Mouse (Mus musculus): ENCODE measurements at regions not wholly inside any gene's neighbourhood (a gene's known extent, or its start where the extent isn't known, plus 50 kb on each side); places are given as distances from the start of the nearest gene placed in this dataset.
A peak's percentile ranks its signal among the peaks of the same experiment; 100 is the strongest.
"Not testable (repeated sequence)": the region's sequence is repeated elsewhere in the genome, so short reads cannot be mapped to it uniquely, and the experiment has no call there.

DNA sequence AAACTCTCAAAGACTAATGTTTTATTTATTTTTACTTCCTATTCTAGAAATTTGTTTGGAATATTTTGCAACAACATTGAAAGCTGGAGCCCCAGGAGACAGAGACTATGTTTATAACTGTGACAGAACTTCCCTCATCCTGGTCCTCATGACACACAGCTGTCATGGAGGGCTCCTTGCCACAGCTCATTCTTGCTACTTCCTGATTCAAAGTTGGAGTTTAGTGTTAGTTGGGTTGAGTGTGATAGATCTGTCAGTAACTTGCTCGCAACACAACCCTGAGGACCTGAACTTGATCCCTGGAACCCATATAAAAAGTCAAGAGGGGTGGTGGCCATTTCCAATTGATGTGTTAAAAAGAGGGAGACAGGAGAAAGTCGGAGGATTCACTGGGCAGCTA lies 328.3 kb upstream of the Nox3 start:
- no peak for DNase-seq (ENCODE audit: extremely low spot score in 1 of 2, low spot score in 2 of 2)
- intact Hi-C loops (cut with DNase I): no loop called here

DNA sequence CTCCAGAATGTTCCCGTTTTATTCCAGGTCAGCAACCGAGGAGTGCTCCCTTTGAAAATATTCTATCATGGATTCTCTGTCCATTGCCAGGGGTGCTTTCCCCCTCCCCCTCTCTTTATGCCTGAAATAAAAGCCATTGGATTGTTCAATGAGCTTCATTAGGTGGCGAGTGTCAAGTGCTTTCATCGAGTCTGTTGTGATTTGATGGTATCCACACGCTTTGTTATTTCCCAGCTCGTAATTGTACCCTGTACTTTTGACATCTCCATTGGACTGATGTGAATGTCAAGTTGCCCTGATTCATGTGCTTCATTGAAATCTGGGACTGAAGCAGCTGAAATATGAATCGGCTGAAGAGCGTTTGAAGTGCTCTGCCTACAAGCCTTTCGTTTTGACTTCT lies 333.1 kb upstream of the Nox3 start:
- intact Hi-C loops (cut with DNase I): no loop called here

DNA sequence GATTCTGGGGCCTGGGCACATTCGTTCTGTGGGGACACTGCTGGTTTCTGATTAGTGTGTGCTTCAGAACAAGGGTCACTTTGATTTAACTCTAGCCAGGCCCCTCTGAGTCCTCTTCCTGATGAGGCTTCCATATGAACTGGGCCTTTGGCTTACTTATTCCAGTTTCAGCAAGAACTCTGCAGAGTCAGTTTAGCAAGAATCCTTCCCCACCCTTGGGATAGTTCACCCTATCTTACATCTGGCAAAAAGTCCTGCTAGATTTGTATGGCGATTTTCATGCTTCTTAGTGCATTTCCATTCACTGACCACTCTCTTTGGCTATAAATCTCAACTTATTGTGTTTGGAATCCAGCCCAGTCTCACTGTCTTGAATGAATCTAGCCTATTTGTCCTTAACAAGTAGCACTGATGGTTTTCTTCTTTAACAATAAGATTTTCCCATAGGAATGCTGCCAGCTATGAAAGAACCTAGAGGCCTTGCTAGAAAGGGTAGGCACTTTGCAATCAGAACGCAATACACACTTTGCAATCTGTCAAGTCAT lies 338.8 kb upstream of the Nox3 start:
- DNase-seq (ENCODE audit: extremely low spot score in 1 of 2, low spot score in 2 of 2): no peak
- intact Hi-C loops (cut with DNase I): no loop called here

More for the DNA sequence above, 333.1 kb upstream of the Nox3 start:
- DNase-seq (ENCODE audit: extremely low spot score in 1 of 2, low spot score in 2 of 2): no peak

- no peak for DNase-seq (ENCODE audit: extremely low spot score in 1 of 2, low spot score in 2 of 2)
- intact Hi-C loops (cut with DNase I): no loop called here
Observed at GRCm38 (mm10) chr17:4040104-4040664, 344.1 kb upstream of the Nox3 start.

DNA sequence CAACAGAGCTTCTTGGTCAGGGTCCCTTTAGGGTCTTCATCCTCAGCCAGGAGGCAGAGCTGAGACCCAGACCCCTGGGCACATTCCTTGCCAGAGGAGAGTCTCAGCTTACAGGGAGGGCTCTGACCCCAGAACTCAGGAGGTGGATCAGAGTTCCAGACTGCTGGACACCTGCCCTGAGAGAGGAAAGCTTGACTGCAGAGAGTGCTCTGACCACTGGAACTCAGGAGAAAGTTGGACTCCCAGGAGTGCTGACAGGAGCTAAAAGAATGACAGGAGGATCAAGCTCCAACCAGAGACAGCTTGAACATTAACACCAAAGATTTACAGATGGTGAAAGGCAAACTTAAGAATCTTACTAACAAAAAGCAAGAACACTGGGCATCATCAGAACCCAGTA lies 364.1 kb upstream of the Nox3 start:
- intact Hi-C loops (cut with DNase I); DNase-seq (ENCODE audit: extremely low spot score in 1 of 2, low spot score in 2 of 2): not testable (repeated sequence)

DNA sequence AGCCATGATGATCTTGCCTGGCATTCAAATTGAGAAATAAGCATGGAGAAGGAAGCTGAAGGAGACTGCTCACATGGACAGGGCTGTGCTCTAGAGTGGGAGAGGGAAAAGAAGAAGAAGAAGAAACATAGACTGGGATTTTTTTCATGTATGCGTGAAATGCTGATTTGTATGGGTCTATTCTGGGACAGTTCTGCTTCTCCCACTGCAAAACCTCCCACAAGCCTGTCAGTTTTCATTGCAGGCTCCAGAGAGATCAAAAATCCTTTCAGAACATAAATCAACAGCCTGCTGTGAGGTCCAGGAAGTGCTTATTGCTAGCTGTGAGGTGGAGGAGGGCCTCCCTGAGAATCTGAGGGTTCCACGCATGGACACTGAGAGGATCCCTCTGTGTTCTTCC lies 377.3 kb upstream of the Nox3 start:
- intact Hi-C loops (cut with DNase I): no loop called here
- DNase-seq (ENCODE audit: extremely low spot score in 1 of 2, low spot score in 2 of 2): peak in 1 of 2 experiments; percentile 3

DNA sequence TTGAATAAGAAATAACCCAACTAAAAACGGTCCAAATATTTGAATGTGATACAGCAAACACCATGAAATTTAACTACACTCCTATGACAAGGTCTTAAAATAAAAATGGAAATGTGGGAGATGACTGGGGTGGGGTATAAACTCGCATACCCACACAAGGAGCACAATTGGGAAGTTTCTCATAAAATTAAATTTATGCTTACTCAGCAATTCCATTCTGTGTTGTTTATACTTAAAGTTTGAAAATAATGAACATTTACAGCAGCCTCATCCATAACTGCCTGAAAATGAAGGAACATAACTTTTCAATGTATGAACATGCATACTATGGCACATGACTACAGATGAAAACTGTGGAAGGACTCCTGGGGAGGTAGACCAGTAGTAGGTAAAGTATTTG lies 384.5 kb upstream of the Nox3 start:
- intact Hi-C loops (cut with DNase I): no loop called here
- no peak for DNase-seq (ENCODE audit: extremely low spot score in 1 of 2, low spot score in 2 of 2)

DNA sequence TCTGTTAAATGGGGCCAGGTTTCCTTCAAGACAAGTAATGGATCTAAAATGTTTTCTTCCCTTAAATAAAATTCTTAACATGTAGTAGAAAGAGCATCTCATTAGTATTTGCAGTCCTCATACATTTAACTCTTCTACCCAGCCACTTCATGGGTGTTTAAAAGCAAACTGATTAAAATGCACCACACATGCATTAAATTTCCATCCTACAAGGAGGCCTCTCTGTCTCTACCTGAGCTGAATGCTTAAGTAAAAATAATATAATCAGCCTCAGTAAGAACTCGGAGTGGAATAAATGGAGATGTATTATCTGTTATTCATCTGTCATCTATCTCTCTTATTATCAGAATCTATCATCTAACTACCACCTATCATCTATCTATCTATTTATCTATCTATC lies 398.6 kb upstream of the Nox3 start:
- DNase-seq (ENCODE audit: extremely low spot score in 1 of 2, low spot score in 2 of 2): no peak
- intact Hi-C loops (cut with DNase I): no loop called here

DNA sequence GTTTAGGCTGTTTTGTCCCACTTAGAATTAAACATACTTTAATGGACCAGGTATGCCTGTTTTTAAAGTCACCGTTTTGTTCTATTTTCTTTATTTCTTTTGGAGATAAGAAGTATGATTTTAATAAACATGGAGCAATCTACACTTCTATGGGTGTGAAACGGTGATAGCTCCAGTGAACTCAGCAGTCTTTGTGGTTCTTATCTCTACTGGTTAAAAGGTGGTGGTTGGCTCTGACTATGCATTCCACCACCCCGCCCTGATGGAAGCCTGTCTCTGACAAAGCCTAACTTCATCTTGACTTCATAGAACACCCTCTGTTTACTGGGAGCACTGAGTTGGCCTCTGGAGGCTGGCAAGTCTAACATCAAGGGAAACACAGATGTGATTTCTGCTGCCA lies 407.3 kb upstream of the Nox3 start:
- DNase-seq (ENCODE audit: extremely low spot score in 1 of 2, low spot score in 2 of 2): no peak
- intact Hi-C loops (cut with DNase I): no loop called here

GRCm38 (mm10) chr17:4109263-4109662 lies 413.2 kb upstream of the Nox3 start:
- intact Hi-C loops (cut with DNase I): no loop called here
- peak in 1 of 2 experiments; percentile 32 for DNase-seq (ENCODE audit: extremely low spot score in 1 of 2, low spot score in 2 of 2)

DNA sequence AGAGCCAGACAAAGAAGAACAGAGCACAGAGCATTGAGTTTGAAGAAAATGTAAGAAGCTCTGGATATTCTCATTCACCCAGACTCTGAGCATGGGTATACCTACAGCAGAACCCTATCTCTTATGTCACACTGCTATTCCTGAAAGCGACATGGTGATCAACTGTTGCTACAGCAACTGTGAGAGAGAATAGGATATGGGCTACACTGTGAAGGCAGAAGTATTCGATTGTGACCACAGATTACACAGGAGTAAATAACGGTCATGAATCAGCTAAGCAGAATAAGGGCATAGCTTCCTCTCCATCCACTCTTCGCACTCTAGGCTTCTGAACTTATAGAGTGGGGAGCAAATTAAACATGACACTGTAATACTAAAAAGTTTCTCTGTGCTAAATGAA lies 417.0 kb upstream of the Nox3 start:
- intact Hi-C loops (cut with DNase I): no loop called here

DNA sequence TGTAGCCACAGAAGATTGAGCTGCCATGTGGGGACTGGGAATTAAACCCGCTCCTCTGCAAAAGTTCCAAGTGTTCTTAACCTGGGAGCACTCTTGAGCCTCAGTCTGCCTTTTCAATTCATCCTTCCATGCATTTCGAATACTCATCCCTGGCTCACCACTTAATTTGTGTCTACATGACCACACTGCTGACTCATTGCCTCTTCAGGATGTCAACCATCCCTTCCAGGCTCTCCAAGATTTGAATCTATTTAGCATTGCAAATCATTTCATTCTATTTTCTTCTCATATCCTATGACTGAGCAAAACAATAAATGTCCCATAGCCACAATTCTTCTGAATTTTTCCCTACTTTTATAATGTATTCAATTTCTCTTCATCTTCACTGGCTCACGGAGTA lies 420.4 kb upstream of the Nox3 start:
- intact Hi-C loops (cut with DNase I): no loop called here
- no peak for DNase-seq (ENCODE audit: extremely low spot score in 1 of 2, low spot score in 2 of 2)

More for the DNA sequence above, 417.0 kb upstream of the Nox3 start:
- no peak for DNase-seq (ENCODE audit: extremely low spot score in 1 of 2, low spot score in 2 of 2)

GRCm38 (mm10) chr17:4133678-4134077 lies 437.6 kb upstream of the Nox3 start:
- DNase-seq (ENCODE audit: extremely low spot score in 1 of 2, low spot score in 2 of 2): no peak
- intact Hi-C loops (cut with DNase I): no loop called here

GRCm38 (mm10) chr17:4163502-4163901 lies 467.4 kb upstream of the Nox3 start:
- DNase-seq (ENCODE audit: extremely low spot score in 1 of 2, low spot score in 2 of 2): no peak
- intact Hi-C loops (cut with DNase I): no loop called here

- intact Hi-C loops (cut with DNase I): no loop called here
Observed at GRCm38 (mm10) chr17:4173951-4174361, 477.9 kb upstream of the Nox3 start.

DNA sequence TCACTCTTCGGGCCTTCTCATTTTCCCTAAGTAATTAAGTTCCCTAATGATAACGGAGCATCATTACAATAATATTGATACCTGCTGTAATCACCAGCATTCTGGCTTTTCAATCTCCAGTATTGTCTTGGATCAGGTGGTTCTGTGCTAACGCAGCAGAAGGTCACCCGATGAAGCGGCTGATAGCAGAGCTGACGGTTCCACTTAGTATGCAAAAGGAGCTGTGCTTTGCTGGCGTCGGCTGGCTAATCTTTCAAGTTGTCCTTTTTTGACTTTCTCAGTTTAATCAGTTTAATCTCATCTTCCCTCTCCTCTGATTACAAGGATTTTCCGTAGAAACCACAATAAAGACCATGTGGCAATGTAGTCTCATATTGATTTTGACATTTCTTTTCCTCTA lies 478.9 kb upstream of the Nox3 start:
- no peak for DNase-seq (ENCODE audit: extremely low spot score in 1 of 2, low spot score in 2 of 2)
- intact Hi-C loops (cut with DNase I): no loop called here

More at GRCm38 (mm10) chr17:4173951-4174361, 477.9 kb upstream of the Nox3 start:
- DNase-seq (ENCODE audit: extremely low spot score in 1 of 2, low spot score in 2 of 2): peak in 1 of 2 experiments; percentile 20

- intact Hi-C loops (cut with DNase I): no loop called here
- no peak for DNase-seq (ENCODE audit: extremely low spot score in 1 of 2, low spot score in 2 of 2)
Observed at GRCm38 (mm10) chr17:4176524-4176923, 480.5 kb upstream of the Nox3 start.

- no peak for DNase-seq (ENCODE audit: extremely low spot score in 1 of 2, low spot score in 2 of 2)
- intact Hi-C loops (cut with DNase I): no loop called here
Observed at GRCm38 (mm10) chr17:4177485-4178150, 481.6 kb upstream of the Nox3 start.

DNA sequence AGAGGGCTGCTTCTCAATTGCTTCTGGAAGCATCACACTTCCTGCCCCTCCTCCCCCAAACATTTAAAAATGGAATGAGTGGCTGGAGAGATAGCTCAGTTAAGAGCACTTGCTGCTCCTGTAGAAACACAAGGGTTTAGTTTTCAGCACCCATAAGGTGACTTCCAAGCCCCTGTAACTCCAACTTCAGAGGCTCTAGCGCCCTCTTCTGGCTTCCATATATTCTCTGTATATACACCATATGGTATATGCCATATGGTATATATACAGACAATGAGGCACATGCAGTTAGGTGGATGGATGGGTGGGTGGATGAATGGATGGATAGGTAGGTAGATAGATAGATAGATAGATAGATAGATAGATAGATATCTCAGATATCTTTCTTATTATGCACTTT lies 483.2 kb upstream of the Nox3 start:
- DNase-seq (ENCODE audit: extremely low spot score in 1 of 2, low spot score in 2 of 2): no peak

GRCm38 (mm10) chr17:4182106-4182505 lies 486.0 kb upstream of the Nox3 start:
- peak in 1 of 2 experiments; percentile 11 for DNase-seq (ENCODE audit: extremely low spot score in 1 of 2, low spot score in 2 of 2)
- intact Hi-C loops (cut with DNase I): no loop called here

More for the DNA sequence above, 483.2 kb upstream of the Nox3 start:
- intact Hi-C loops (cut with DNase I): no loop called here
